Mouse (Mus musculus) liver, postnatal 0 days (tissue): ENCODE data around the gene Mrps15.

Experiments used
- CTCF ChIP-seq: sonication (generic); IDR thresholded peaks from 2 replicates; pipeline ENCODE4 v1.5.1; 2016; ENCODE audit warnings: antibody characterized with exemption, low read depth
- EP300 ChIP-seq: IDR thresholded peaks from 2 replicates; pipeline ENCODE4 v1.6.1; 2016; ENCODE audit warnings: antibody characterized with exemption, low read depth, mild to moderate bottlenecking

DNA sequence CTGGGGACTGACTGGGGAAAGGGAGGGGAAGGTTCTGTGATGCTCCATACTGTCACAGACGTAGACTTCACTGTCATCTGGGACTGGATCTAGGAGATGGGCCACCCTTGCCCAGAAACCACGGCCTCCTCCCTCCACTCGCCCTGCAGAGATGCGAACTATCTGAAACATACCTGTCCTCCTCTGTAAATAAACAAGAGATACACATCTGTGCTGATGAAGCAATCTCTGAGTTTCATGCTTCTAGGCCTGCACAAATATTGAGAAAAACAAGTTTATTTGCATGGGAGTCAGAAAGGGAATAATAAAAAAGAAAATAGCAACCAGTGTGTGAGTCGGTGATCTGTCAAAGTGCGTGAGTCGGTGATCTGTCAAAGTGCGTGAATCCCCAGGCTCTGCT lies 45.1 kb downstream of the Mrps15 start:
- TF ChIP-seq CTCF (no peak), EP300 (no peak)
